Mouse (Mus musculus) liver, embryonic 12.5 days (tissue): ENCODE measurements at regions not wholly inside any gene's neighbourhood (a gene's known extent, or its start where the extent isn't known, plus 50 kb on each side); places are given as distances from the start of the nearest gene placed in this dataset.

Source experiments
- ATAC-seq: fragments of 200-750 bp; cut with Nextera tagmentation; 2 replicates; pipeline ENCODE4 v1.8.0; 2017; ENCODE audit warnings: moderate number of reproducible peaks, mild to moderate bottlenecking, moderate library complexity
- H3K27ac ChIP-seq: fragments of 300-500 bp; sonication (generic); 2 replicates; pipeline ENCODE4 v1.5.1; 2016; ENCODE audit warnings: mild to moderate bottlenecking
- H3K27me3 ChIP-seq: fragments of 300-500 bp; sonication (generic); replicated peaks from 2 replicates; pipeline ENCODE4 v1.6.1; 2016; ENCODE audit warnings: mild to moderate bottlenecking, moderate library complexity
- H3K36me3 ChIP-seq: fragments of 300-500 bp; sonication (generic); 2 replicates; pipeline ENCODE4 v1.6.1; 2016; ENCODE audit warnings: mild to moderate bottlenecking, moderate library complexity
- H3K4me1 ChIP-seq: fragments of 300-500 bp; sonication (generic); 2 replicates; pipeline ENCODE4 v1.6.1; 2016
- H3K4me2 ChIP-seq: fragments of 300-500 bp; sonication (generic); 2 replicates; pipeline ENCODE4 v1.6.1; 2016; ENCODE audit warnings: mild to moderate bottlenecking, moderate library complexity
- H3K4me3 ChIP-seq: fragments of 300-500 bp; sonication (generic); 2 replicates; pipeline ENCODE4 v1.5.1; 2016; ENCODE audit warnings: mild to moderate bottlenecking, moderate library complexity
- H3K9ac ChIP-seq: fragments of 300-500 bp; sonication (generic); 2 replicates; pipeline ENCODE4 v1.6.1; 2016; ENCODE audit warnings: mild to moderate bottlenecking, moderate library complexity
- H3K9me3 ChIP-seq: fragments of 300-500 bp; sonication (generic); replicated peaks from 2 replicates; pipeline ENCODE4 v1.6.1; 2016; ENCODE audit warnings: mild to moderate bottlenecking, moderate library complexity
- WGBS: fragments of 180-500 bp; shearing (Covaris S2); methylation state at CpG from one replicate; pipeline ENCODE4 v1.1.7; 2016; ENCODE audit not compliant: insufficient replicate concordance; 5-methylcytosine and 5-hydroxymethylcytosine counted together

GRCm38 (mm10) chr12:118519801-118520327, 218.6 kb upstream of the Sp4 start:
- Histone ChIP-seq H3K4me3 (no peak overlapping the region), H3K4me1 (no peaks in the 10 kb centered on the region), H3K9me3 (no peaks in the 10 kb centered on the region), H3K4me2 (no peak overlapping the region), H3K27me3 (no peaks in the 10 kb centered on the region), H3K36me3 (no peaks in the 10 kb centered on the region), H3K27ac (no peak overlapping the region), H3K9ac (no peak overlapping the region)
- no peak for ATAC-seq
- 39% methylated on average over 10 of the region's 10 CpGs for WGBS

DNA sequence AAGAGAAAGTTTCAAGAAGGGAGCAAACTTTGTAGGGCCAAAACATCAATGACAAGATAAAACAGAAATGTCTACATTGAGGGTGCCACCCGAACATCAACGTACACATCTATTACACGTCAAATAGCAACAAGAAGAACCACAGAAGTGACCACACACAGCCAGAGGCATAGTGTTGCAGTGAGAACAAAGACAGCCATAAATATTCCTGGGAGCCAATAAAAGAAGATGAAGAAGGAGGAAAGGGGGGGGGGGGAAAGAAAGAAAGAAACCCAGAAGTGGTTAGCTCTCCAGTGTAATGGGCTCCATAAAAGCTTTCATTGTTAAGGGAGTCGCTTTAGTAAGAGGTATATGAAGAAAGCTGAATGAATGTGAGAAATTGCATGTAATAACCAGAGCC, 209.7 kb upstream of the Sp4 start:
- no peaks in the 10 kb centered on the region for H3K4me1 ChIP-seq
- H3K9me3 ChIP-seq, result no peaks in the 10 kb centered on the region
- H3K36me3 ChIP-seq, result no peaks in the 10 kb centered on the region
- H3K27ac ChIP-seq, result no peak overlapping the region
- H3K4me2 ChIP-seq, result no peak overlapping the region
- no peak overlapping the region for H3K4me3 ChIP-seq
- no peak for ATAC-seq
- H3K9ac ChIP-seq, result no peak overlapping the region
- 61% methylated on average over 4 of the region's 4 CpGs for WGBS
- H3K27me3 ChIP-seq, result no peaks in the 10 kb centered on the region

DNA sequence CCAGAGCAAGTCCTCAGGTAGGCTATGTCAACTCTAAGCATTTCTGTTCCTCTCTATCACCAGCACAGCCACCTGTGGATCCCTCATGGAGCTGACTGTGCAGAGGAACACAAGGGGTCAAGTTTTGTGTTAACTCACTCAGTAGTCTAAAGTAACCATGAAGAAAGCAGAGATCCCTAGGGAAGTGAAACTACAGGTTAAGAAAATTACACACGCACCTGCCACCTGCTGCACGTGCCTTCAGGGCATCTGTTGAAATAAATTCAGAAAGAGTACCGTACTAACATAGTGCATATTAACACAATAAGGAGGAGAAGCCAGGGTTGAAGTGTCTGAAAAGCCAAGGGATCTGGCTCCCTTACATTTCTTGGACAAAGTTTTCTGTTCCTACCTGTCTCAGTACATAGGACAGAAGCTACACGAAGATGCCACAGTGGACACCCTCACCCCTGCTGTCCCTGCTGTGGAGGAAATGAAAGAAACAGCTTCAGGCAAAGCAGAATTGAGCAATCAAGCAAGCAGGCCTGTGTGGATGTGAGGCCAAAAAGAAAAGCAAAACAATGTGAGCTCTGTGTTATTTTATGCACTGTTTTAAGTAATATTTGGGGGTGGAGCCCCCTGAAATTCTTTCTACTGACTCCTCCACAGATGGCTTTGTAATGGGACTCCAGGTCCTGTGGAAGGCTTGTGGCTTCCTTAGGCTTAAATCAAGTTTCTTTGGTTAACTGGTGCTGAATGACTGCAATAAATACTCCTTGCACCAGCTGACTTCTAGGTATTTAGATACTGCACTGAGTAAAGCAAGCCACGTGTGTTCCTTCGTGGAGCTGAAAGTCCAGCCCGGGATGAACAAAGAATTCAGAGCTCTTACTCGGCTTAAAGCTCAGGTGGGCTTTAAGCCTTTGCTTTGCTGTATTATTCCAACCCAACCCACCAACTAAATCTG, 208.0 kb upstream of the Sp4 start:
- Histone ChIP-seq H3K27ac (no peak overlapping the region), H3K27me3 (no peaks in the 10 kb centered on the region), H3K4me1 (no peaks in the 10 kb centered on the region), H3K36me3 (no peaks in the 10 kb centered on the region), H3K4me2 (no peak overlapping the region), H3K9ac (no peak overlapping the region), H3K4me3 (no peak overlapping the region), H3K9me3 (no peaks in the 10 kb centered on the region)
- WGBS, result 65% methylated on average over 8 of the region's 8 CpGs
- ATAC-seq, result no peak

DNA sequence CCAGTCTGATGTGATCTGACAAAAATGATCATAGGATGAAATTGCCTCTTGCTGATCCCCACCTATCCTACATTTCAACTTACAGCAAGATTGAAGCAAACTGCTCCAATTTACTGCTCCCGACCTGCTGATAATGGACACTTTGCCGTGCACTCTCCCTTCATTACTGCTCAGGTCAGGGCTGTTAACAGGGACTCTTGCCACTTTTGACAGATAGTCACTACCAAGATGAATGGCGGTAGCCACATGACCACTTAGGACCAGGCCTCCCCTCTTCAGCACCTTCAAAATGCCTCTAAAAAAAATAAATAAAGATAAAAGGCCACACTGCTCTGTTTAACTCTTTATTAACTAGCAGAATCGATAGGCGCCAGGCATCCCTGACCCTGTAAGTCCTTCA, 199.2 kb upstream of the Sp4 start:
- H3K4me3 ChIP-seq, result no peak overlapping the region
- no peaks in the 10 kb centered on the region for H3K9me3 ChIP-seq
- H3K27me3 ChIP-seq, result no peaks in the 10 kb centered on the region
- no peak overlapping the region for H3K9ac ChIP-seq
- no peak overlapping the region for H3K4me2 ChIP-seq
- no peak overlapping the region for H3K27ac ChIP-seq
- no peaks in the 10 kb centered on the region for H3K4me1 ChIP-seq
- no peak for ATAC-seq
- WGBS, result 48% methylated on average over 5 of the region's 5 CpGs
- no peaks in the 10 kb centered on the region for H3K36me3 ChIP-seq

- Histone ChIP-seq H3K27me3 (no peaks in the 10 kb centered on the region), H3K9ac (no peak overlapping the region), H3K27ac (no peak overlapping the region), H3K9me3 (no peaks in the 10 kb centered on the region), H3K4me2 (no peak overlapping the region), H3K4me3 (no peak overlapping the region), H3K36me3 (no peaks in the 10 kb centered on the region), H3K4me1 (no peaks in the 10 kb centered on the region)
- 69% methylated on average over 5 of the region's 5 CpGs for WGBS
- ATAC-seq, result no peak
These were observed 186.8 kb upstream of the Sp4 start for GRCm38 (mm10) chr12:118488038-118488437.

- no peaks in the 10 kb centered on the region for H3K36me3 ChIP-seq
- no peak overlapping the region for H3K4me3 ChIP-seq
- no peaks in the 10 kb centered on the region for H3K27me3 ChIP-seq
- no peaks in the 10 kb centered on the region for H3K9me3 ChIP-seq
- H3K4me2 ChIP-seq, result no peak overlapping the region
- WGBS, result 71% methylated on average over 6 of the region's 6 CpGs
- no peak for ATAC-seq
- H3K9ac ChIP-seq, result no peak overlapping the region
- no peaks in the 10 kb centered on the region for H3K4me1 ChIP-seq
- H3K27ac ChIP-seq, result no peak overlapping the region
These were observed 185.2 kb upstream of the Sp4 start for GRCm38 (mm10) chr12:118486434-118486833.

- Histone ChIP-seq H3K4me2 (no peak overlapping the region), H3K27me3 (no peaks in the 10 kb centered on the region), H3K9ac (no peak overlapping the region), H3K9me3 (no peaks in the 10 kb centered on the region), H3K36me3 (no peaks in the 10 kb centered on the region), H3K27ac (no peak overlapping the region), H3K4me1 (no peaks in the 10 kb centered on the region), H3K4me3 (no peak overlapping the region)
- no peak for ATAC-seq
- WGBS, result 53% methylated on average over 2 of the region's 2 CpGs
These were observed 180.1 kb upstream of the Sp4 start for GRCm38 (mm10) chr12:118481347-118481746.

DNA sequence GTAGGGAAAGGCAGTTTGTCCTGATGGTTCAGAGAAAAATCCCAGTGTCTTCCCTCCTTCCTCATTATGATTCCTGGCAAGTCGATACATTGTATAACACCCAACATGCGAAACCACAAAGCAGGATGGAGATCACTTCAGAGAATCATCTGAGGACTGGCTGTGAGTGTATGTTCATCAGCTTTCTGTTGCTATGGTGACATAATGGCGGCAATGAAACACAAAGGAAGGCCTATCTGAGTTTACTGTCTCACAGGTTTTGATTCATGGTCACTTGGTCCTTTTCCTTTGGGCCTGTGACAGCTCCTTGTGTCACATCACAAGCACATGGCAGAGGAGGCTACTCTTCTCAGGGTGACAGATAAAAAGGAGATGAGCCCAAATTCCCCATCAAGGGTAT, 173.5 kb upstream of the Sp4 start:
- H3K4me2 ChIP-seq, result no peak overlapping the region
- no peaks in the 10 kb centered on the region for H3K4me1 ChIP-seq
- H3K9ac ChIP-seq, result no peak overlapping the region
- H3K27me3 ChIP-seq, result no peaks in the 10 kb centered on the region
- 58% methylated on average over 3 of the region's 3 CpGs for WGBS
- no peaks in the 10 kb centered on the region for H3K9me3 ChIP-seq
- H3K27ac ChIP-seq, result no peak overlapping the region
- no peak for ATAC-seq
- H3K36me3 ChIP-seq, result no peaks in the 10 kb centered on the region
- no peak overlapping the region for H3K4me3 ChIP-seq

DNA sequence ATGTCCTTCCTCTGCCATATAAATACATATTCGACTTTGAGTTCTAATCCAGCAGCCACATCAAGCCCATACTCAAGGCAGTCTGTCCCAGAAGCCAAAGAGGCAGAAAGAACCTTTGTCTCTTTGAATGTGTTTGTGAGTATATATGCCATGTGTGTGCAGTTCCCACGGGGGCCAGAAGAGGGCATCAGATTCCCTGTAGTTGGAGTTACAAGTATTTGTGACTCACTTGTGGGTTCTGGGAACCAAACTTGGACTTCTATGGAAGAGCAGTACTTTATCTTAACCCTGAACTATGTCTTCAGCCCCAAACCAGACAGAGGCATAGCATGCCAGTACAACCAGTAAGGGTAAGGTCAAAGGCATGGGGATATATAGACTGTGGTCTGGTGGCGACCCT, 165.6 kb upstream of the Sp4 start:
- H3K27me3 ChIP-seq, result no peaks in the 10 kb centered on the region
- H3K4me2 ChIP-seq, result no peak overlapping the region
- H3K9ac ChIP-seq, result no peak overlapping the region
- ATAC-seq, result no peak
- no peak overlapping the region for H3K27ac ChIP-seq
- no peak overlapping the region for H3K4me3 ChIP-seq
- H3K4me1 ChIP-seq, result no peaks in the 10 kb centered on the region
- WGBS, result 48% methylated on average over 3 of the region's 3 CpGs
- H3K9me3 ChIP-seq, result peaks cover 8% of the 10 kb centered on the region; the same call in 1 of the 2 replicates
- H3K36me3 ChIP-seq, result no peaks in the 10 kb centered on the region

DNA sequence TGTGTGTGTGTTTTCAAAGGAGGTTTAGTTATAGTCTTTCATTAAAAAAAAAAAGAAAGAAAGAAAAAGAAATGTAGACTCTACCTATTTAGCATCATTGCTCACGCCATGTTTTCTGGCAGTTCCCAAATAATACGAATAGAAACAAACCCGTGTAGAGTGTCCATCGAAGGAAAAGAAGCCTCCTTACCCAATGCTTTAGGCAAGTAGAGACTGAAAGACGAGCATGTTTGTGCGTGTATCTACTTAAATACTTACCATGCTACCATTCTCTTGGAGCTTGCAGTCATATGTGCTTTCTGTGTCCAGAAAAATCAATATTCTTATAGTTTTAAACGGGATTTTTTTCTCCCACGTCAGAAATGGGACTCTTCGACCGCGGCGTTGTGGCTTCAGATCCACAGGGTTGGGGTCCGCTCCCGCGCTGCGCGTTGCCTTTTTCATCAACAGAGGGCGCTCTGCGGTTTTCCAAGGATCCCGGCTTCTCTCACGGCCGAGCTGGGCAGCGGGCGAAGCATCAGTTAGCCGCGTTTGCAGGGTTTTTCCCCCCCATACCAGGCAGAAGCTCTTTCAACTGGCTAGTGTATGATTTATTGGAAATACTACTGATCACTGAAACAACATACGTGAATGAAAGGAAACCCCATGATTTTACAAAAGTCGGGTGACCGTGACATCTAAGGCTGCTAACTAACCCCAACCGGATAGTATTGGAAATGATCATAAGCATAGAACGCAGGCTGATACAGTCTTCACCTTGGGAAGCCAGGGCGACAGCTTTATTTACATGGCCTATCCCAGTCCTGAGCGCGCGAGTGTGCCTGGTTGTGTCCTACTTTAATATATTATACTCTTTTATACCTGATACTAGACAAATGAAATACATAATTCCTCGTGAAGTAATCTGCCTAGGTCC, 156.5 kb upstream of the Sp4 start:
- Histone ChIP-seq H3K4me3 (peak overlapping the region; percentile 12), H3K4me2 (peak overlapping the region; percentile 42), H3K27me3 (peaks cover 28% of the 10 kb centered on the region; the same call in 1 of the 2 replicates), H3K36me3 (no peaks in the 10 kb centered on the region), H3K27ac (no peak overlapping the region), H3K4me1 (no peaks in the 10 kb centered on the region), H3K9me3 (no peaks in the 10 kb centered on the region), H3K9ac (no peak overlapping the region)
- no peak for ATAC-seq
- WGBS, result 11% methylated on average over 36 of the region's 36 CpGs

GRCm38 (mm10) chr12:118455609-118456008, 154.4 kb upstream of the Sp4 start:
- 38% methylated on average over 1 of the region's 1 CpGs for WGBS
- Histone ChIP-seq H3K4me1 (no peaks in the 10 kb centered on the region), H3K4me3 (no peak overlapping the region), H3K4me2 (no peak overlapping the region), H3K9ac (no peak overlapping the region), H3K36me3 (no peaks in the 10 kb centered on the region), H3K27ac (no peak overlapping the region), H3K9me3 (no peaks in the 10 kb centered on the region), H3K27me3 (peaks cover 28% of the 10 kb centered on the region; the same call in 1 of the 2 replicates)
- no peak for ATAC-seq

GRCm38 (mm10) chr12:118439626-118440025, 138.4 kb upstream of the Sp4 start:
- Histone ChIP-seq H3K36me3 (no peaks in the 10 kb centered on the region), H3K9me3 (no peaks in the 10 kb centered on the region), H3K4me1 (peaks cover 4% of the 10 kb centered on the region), H3K4me2 (no peak overlapping the region), H3K27ac (no peak overlapping the region), H3K27me3 (no peaks in the 10 kb centered on the region), H3K9ac (no peak overlapping the region), H3K4me3 (no peak overlapping the region)
- 56% methylated on average over 3 of the region's 3 CpGs for WGBS
- ATAC-seq, result no peak
